Mouse (Mus musculus): ENCODE measurements at regions not wholly inside any gene's neighbourhood (a gene's known extent, or its start where the extent isn't known, plus 50 kb on each side); places are given as distances from the start of the nearest gene placed in this dataset.

DNA sequence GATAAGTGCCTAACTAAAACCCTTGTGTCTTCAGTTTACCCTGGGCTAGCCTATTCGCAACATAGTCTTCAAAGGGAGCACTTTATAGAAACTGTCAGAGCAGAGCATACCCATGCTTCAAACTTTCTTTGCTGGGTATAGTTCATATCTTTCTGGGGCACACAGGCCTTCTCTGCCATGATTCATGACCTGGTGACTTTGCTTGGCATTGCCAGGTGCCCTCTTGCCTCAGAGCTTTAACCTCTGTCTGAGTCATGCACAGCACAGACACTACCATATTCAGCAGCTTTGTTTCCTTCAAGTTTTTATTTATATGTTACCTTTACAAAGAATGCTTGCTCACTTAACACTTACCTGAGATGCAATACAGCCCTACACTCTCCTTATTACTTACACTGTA is 1022.8 kb downstream of the 4930444P10Rik start:
- no peak for TF ChIP-seq CTCF (IDR thresholded peaks at IDR 0.05; ENCODE audit: extremely low read depth, insufficient read depth, low read length)
- TF ChIP-seq POLR2A (IDR thresholded peaks at IDR 0.05; ENCODE audit: extremely low read depth, insufficient read depth, low read length), result no peak
